Mouse (Mus musculus) C2C12 (cell line): ENCODE data around the gene Adcy7.
A peak's percentile ranks its signal among the peaks of the same experiment; 100 is the strongest.

Source experiments
- CEBPB ChIP-seq: IDR thresholded peaks from one replicate; pipeline ENCODE4 v1.6.1; 2011; ENCODE audit warnings: low read depth, mild to moderate bottlenecking, control low read depth, moderate library complexity
- CTCF ChIP-seq: IDR thresholded peaks from one replicate; pipeline ENCODE4 v1.5.1; 2011; ENCODE audit not compliant: control insufficient read depth, insufficient read depth, insufficient read length
- FOSL1 ChIP-seq: IDR thresholded peaks from one replicate; pipeline ENCODE4 v1.8.0; 2011; ENCODE audit warnings: mild to moderate bottlenecking, low read length; ENCODE audit not compliant: poor library complexity, insufficient read depth, severe bottlenecking
- MAX ChIP-seq: IDR thresholded peaks from one replicate; pipeline ENCODE4 v1.6.1; 2011; ENCODE audit warnings: mild to moderate bottlenecking, control low read depth
- MYOG ChIP-seq: IDR thresholded peaks from one replicate; pipeline ENCODE4 v1.6.1; 2011; ENCODE audit not compliant: control insufficient read depth, insufficient read length; ENCODE audit errors: extremely low read depth
- USF1 ChIP-seq: IDR thresholded peaks from one replicate; pipeline ENCODE4 v1.6.1; 2011; ENCODE audit warnings: low read depth, mild to moderate bottlenecking, control low read depth, moderate library complexity

- TF ChIP-seq CTCF (peak; percentile 35), USF1 (no peak), CEBPB (no peak), MAX (no peak), FOSL1 (no peak), MYOG (no peak)
Measured at GRCm38 (mm10) chr8:88306511-88306910, 34.3 kb downstream of the Adcy7 start.
